Mouse (Mus musculus) CD4-positive, CD25-positive, alpha-beta regulatory T cell, adult 4 months (primary cell): ENCODE data around the gene Flt3. TPM values are rescaled to one million over a fixed set of nuclear protein-coding genes. Genes with fewer than 3 reads are reported as not detected.
A peak's percentile ranks its signal among the peaks of the same experiment; 100 is the strongest.

Experiments used
- ATAC-seq: one replicate; pipeline ENCODE4 v1.8.0; 2017
- polyA plus RNA-seq, 2 experiments: library from polyadenylated mRNA; unstranded; fragments of 100-300 nt; shearing (Covaris generic); gene quantifications; one replicate each; pipeline ENCODE4 v1.2.1; 2017

Flt3 gene
- polyA plus RNA-seq, 2 experiments from 2014 or later: 0.37 TPM; not detected in 1

DNA sequence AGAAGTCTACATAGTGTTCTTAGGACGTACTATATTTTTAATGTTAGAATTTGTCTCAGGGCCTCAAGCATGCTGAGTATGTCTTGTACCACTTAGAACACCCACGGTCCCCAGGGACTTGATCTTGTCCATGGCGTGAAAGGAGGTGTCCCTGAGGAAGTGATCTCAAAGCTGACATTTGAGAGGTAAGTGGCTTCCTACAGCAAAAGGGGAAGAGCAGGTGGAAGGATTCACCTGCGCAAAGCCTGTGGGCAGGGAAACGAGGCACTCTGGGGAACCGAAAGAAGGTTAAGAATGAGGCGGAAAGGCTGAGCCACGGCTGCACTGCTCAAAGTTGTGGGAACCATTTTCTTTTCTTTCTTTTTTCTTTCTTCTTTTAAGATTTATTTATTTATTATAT, 48.4 kb downstream of the Flt3 start:
- no peak for ATAC-seq

DNA sequence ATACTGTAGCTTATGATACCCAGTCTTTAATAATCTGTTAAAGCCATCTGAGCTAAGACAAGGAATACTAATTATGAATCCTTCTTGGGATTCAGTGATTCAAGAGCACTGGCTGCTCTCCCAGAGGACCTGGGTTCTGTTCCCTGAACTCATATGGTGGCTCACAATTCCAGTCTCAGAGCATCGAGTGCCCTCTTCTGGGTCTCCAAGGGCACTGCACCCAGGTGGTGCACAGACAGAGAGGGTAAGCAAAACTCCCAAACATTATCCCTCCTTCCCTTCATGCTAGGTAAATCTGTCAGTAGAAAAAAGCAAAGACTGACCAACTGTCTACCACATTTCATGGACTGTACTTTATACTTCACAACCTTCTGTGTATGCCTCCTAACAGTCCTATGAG, 54.3 kb downstream of the Flt3 start:
- no peak for ATAC-seq

DNA sequence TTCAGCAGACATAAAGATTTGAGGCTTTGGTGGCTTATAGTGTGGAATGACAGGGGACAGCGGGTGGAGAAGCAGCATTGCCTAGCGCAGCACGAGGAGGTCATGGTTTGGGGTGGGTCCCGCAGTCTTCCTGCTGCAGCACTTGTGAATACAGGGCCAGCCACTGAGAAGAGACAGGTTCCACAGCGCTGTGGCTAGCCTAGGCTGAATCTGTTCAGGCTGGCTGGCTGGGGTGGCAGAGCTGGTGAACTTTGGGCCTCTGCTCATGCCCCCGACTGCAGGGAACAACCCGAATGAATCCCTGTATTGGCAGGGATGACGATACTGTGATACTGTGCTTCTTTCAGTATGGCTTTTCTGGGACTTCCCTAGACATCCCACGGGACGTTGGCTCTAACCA, 56.4 kb downstream of the Flt3 start:
- no peak for ATAC-seq

DNA sequence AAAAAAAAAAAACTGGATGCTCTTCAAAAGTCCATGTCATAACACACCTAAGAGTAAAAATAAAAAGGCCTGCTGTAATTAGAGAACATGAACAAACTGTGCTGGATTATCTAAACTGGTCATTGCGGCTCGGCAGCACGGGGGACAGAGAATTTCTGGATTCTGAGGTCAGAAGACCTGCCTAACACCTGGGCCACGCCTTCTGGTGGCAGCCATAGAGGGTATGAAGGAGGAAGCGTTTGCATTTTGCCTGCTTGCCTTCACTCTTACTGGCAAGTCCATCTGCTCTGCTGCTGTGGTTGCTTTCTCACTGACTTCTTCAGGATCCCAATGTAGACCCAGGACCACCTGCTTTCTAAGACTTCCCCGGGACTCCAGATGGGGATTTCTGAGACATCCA, 57.4 kb downstream of the Flt3 start:
- ATAC-seq: no peak

DNA sequence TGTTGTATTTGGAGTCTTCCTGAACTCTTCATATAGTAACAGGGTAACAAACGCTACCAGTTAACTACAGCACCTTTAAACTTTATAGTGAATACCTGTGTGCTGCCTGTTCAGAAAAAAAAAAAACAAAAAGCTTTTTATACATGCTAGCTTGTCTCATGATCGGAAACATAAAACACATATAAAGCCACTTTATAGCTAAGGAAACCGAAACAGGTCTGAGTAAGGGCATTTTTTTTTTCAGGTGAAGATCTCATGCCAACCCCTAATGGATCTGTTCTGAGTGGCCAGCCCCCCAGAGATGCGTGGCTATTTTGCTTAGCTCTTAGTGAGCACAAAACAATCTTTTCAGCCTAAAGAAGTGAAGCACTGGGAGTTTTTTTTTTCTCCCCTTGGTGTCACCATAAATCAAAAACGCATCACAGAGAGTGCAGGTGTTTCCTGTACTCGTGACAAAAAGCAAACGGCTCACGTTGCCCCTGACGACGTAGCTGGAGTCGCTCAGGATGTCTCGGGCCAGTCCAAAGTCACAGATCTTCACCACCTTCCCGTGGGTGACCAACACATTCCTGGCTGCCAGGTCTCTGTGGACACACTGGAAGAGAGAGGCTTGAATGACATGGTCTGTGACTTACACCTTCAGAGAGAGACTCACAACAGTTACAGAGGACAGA, 59.4 kb downstream of the Flt3 start:
- peak; percentile 88 for ATAC-seq

DNA sequence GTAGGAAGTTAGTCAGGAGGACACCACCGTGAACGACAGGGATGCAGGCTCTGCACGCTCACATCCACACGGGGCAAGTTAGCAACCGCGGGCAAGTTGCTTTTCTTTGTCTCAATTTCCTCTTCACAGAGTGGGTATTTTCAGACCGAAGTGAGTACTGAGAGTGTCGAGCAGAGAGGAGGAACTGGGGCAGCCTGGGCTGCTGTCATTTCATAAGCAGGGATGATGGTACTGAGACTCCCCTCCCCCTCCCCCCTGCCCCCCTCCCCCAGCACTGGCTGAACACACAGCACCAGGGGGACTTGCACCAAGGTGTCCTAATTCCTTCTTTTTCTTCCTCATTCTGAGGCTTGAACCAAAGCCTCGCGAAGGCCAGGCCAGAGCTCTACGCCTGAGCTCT, 60.7 kb downstream of the Flt3 start:
- no peak for ATAC-seq

DNA sequence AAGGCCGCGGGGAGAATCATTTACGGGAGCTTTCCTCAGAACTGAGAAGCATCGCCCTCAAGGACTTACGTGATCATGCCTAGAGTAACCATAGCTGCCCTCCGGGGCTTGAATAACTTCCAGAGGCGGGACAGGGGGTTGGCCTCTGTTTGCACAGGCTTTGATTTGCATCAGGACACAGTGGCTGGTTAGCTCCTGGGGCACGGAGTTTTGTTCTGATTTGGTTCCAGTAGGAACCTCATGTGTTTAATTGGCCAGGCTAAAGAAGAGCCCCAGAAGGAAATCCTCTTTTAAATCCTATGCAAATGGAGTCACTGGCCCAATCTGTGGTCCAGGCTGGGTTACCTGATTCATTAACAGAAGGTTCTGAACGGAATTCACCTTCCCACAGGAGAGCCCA, 61.3 kb downstream of the Flt3 start:
- ATAC-seq: no peak

DNA sequence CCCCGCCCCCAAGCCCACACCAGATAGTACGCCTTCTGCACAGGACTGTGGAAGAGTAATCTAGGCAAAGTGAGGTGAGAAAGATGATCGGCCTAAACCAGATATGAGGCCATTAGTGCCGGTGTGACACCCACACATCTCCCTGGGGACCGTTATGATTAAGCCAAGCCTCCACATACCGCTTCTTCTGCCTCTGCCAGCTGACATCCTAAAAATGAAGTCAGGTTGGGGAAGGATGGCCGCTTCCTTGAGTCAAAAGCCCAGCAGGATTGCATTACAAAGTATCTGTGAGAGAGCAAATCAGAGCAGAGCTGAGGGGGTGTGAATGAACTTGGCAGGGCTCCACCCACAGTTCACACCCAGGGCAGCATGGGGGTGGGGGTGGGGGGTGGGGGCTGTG, 67.6 kb downstream of the Flt3 start:
- no peak for ATAC-seq

DNA sequence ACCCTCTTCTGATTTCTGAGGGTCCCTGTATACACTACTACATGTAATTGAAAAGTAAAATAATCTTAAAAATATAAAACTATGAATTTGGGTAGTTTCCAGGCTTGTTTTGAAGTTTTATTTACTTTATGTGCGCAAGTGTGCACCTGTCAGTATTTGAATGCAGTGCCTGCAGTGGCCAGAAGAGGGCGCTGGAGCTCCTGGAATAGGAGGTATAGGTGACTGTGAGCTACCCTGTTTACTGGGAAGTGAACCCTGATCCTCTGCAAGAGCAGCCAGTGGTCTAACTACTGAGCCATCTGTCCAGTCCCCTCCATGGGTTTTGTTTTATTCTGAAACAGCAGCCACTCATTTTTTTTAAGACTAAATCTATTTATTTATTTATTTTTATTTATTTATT, 68.7 kb downstream of the Flt3 start:
- ATAC-seq: peak; percentile 43

DNA sequence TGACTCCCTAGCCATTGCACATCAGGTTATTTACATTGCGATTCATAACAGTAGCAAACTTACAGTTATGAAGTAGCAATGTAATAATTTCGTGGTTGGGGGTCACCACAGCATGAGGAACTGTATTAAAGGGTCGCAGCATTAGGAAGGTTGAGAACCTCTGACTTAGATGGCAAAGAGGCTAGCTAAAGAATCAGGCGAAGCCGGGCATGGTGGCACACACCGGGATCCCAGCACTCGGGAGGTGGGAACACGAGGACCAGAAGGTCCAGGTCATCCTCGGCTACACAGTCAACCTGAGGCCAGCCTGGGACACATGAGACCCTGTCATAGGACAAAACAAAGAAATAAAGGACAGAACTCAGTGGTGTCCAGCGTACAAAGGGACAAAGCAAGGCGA, 70.3 kb downstream of the Flt3 start:
- no peak for ATAC-seq

DNA sequence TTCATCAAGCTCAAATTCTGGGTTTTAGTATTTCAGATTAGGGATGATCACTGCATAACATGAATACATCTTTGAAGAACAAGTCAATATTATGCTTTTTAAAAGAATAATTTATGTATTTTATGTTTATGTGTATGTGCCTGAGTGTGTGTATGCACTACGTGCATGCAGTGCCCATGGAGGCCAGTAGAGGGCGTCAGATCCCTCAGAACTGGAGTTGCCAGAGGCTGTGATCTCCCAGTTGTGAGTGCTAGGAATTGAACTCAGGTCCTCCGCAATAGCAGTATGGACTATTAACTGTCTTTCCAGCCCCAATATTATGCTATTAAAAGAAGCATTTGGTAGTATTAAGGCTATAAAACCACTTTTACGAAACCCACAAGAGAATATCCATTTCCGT, 72.7 kb downstream of the Flt3 start:
- no peak for ATAC-seq

DNA sequence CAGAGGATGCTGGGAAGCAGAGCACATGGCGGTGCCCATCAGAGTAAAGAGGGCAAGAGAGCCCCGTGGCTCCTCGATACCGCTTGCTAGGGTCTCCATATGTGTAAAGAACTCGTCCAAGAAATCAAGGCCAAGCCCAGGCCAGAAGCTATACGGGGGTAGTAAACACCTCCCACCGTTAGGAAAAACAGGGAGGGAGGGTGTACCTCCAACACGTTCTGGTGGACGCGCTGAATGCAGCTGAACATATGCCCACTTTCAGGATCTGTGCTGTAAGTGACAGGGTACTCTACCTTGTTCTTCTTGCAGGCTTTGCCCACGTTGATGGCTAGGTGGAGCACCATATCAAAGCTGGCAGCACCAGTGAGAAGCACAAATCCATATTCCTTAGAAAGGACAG, 74.4 kb downstream of the Flt3 start:
- ATAC-seq: no peak

DNA sequence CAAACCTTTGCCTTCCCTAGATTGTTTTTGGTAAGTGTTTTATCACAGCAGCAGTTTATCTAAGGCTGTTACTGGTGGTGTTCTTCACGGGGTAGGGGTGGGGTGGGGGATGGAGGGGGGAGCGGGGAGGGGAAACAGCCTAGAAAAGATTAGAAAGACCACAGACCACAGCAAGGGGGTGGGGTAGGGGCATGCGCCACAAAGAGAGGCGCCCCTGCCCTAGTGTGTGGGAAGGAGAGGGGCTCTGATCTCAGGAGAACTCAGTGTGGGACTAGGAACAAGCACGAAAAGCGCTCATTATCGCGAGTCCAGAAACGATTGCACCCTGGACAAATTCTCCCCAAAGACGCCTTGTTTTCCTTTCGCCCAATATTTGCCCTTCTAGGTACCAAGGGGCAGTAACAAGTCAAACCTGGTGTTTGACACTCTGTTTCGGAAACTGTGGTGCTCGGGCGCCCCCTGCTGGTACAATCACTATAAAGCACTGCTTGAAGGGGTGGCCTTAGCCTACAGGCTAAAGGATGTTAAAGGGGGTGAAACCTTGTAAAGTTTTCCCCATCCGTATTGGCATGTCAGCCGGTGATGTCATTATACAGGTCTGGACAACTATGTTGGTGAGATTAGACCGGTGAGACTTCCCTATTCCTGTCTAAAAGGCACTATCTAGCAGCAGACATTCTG, 76.9 kb downstream of the Flt3 start:
- ATAC-seq: peak; percentile 76

DNA sequence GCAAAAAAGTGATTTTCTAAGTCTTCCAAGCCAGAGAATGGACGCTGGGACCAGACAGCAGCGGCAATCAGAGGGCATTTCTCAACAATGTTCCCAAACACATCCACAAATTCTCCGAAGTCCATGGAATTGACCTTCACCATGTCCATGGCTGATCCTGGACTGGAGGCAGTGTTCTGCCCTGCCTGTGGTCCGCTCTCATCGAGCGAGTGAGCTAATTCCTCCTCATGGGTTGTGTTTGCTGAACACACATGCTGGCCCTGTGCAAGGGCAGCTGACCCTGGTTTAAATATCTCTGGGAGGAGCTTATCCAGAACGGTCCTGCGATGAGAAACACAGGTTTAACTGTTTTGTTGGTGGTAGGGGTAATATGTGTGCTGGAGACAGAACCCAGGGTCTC, 78.1 kb downstream of the Flt3 start, which contains the start of gene Urad:
TSS of gene Urad (minus strand) at position 258 of the 400 bp plus-strand sequence.
- ATAC-seq: no peak

DNA sequence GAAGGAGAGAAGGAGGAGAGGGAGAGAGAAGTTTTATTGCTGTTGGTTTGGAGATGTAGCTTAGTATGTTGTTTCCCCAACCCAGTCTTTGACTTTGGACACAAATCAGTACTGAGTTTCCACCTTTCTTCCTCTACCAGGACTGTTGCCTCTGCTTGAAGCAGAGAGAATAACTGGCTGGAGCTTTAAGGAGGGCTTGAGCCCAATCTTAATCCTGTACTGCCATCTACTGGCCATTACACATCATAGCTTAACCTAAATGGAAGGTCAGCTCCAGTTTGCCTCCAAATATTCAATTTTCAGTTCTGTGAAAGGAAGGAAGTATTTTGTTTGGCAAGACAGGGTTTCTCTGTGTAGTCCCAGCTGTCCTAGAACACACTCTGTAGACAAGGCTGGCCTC, 80.6 kb downstream of the Flt3 start:
- peak; percentile 73 for ATAC-seq

DNA sequence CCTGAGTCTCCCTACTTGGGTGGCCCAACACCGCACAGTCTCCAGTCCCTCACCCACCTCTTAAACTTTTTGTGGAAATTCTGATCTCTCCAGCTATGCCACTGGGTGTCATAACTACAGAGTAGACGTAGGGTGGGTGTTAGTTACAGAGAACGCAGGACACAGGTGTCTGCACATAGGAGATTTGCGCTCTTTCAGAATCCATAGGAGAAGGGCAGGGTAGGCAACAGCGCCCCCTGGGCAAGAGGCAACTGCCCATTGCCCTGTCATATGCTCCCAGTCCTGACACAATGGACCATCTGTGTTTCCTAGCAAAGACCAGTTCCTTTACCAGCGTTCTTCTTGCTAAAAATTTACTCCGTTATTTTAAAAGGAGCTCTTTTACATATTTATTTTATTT, 82.3 kb downstream of the Flt3 start:
- no peak for ATAC-seq

DNA sequence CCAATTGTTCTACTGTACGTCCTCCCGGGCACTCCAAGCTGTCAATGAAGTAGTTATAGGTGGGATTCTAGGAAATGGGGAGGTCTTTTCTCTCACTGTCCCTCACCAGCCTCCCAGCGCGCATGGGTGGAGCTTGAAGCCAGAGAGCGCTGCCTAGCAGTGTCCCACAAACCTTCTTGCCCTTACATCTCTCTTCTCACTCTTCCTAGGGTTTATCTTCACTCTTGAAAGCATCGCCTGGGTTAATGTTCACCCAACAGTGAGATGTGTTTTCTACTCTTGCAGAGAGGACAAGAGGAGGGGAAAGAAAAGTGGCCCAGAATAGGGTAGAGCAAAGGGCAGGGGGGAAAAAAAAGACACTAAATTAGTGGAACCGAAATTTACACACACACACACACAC, 83.0 kb downstream of the Flt3 start:
- no peak for ATAC-seq

DNA sequence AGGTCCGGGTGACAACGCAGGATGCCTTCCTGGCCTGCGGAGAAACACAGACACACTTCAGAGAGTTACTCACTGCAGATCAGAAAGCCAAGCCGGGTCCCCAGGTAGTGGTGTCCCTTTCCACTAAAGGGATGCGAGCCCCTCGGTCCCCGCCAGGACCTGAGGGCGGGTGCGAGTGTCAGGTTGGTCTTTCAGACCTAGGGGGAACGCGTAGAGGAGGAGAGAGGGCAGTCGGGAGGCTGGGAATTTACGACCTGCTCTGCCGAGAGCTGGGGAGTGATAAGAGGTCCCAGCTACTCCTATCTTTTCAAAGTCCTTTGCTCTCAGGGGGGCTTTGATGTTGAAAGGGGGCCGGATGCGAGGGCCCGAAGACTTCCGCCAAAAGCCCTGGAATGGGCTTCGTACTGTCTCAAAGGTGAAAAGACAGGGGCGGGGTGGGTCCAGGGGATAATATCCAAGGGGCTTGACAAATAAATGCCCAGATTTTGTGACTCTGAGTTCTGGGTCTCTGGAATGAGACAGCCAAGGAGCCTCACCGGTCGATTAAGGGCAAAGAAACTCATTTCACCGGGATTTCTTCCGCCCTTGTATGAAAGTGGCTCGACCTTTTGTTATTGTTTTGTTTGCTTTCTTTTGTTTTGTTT, 84.7 kb downstream of the Flt3 start:
- no peak for ATAC-seq

DNA sequence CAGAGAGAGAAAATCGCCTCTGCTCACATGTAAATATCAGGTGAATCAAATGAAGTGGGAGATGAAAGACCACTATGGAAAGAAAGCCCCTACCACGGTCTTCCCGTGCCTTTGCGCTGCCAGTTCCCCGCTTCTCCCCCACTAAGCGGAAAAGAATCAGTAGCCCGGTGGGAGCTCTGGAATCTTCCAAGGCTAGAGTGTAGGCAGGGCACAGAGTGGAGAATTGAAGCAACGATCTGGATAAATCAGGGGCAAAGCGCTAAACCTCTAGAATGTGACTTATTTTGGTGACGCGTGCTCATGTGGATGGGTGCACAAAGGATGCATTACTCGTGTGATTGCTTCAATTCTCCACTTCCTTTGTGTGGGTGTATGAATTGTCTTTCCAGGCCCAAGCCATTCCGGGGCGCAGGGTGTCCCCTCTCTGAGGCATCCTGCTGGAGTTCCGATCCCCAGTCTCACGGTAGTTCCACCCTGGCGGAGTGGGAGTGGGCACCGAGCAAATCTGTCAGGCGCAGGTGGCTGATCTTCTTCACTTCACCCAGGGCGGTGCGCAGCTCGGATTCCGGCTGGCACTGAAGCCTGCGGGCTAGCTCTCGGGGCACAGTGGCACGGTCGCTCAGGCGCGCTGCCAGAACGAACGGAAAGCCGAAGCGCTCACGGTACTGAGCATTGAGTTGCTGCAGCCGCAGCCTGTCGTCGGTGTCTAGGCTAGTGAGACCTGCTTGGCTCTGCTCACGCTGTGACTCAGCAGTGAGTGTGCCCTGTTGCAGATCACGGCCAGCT, 85.5 kb downstream of the Flt3 start:
- ATAC-seq: no peak

DNA sequence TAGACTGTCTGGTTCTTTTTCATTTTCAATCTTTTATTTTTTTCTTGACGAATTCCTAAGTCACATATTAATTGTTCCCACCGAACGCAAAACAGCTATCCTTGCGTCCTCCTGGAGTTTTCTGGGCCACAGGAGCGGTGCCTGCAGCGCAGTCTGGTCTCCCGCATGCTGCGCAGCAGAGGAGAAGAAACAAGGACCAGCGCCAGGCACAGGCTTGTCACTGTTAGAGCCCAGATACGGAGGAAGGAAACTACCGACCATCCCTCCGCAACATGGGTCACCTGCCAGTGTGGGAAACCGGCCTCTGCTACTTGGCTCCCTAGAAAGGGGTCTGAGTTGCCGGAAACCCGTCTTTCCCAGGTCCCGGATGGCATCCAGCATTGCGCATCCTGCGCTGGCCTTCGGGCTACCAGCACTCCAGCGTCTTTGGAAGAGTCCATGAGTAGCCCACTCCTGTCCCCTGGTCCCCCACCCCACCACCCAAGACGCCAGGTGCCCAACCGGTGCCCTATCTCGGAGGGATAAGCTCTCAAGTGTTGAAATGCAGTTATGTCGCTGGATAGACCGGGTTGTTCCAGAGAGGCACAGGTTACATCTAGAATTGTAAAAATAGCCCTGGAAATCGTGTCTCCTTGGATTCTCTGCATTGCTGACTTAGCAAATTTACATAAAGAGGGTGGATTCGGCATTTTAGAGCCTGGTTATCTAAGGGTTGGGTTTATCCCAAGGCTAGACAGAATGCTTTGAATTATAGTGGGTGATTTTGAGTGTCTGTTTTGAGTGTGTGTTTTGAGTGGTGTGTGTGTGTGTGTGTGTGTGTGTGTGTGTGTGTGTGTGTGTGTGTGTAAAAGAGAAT, 87.2 kb downstream of the Flt3 start:
- ATAC-seq: no peak

DNA sequence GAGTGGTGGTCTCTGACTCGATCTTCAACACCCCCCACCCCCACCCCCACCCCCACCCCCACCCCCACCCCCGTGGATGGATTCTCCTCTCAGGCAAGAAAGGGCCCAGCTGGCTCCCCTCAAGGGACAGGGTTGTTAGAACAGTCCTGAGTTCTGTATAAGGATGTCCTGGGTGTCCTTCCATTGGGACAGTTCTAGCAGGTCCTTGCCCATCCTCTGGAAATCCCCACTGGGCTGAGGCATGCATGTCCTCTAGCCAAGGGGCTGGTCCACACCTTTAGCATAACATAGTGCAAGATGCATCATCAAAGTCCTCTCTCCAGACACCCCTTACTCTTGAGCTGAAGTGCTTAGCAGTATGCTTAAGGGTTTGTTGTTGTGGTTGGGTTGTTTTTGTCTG, 90.5 kb downstream of the Flt3 start:
- ATAC-seq: no peak

DNA sequence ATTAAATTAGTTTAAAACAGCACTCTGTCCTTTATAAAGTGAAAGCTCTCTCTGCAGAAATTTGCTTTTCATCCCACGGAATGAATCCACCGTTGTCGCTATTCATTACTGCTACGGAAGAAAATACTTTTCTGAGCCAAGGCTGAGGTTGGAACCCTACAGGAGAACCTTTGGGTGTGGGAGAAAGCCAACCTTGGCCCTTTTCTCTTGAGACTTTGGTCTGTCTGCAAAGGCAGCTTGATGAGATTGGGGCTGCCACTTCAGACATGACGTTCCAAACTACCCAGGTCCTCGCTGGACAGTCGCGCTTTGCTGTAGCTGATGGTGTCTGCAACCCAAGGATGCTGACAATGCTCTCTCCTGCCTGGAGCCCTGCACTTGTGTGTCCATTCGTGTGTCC, 91.8 kb downstream of the Flt3 start:
- no peak for ATAC-seq
